Mouse (Mus musculus) telencephalon, adult 2 months (tissue): ENCODE data around the gene Cycs.
"Not testable (repeated sequence)": the region's sequence is repeated elsewhere in the genome, so short reads cannot be mapped to it uniquely, and the experiment has no call there.

Source experiments
- DNase-seq: peaks from one replicate; pipeline ENCODE4 v3.0.0-alpha.2; 2011; ENCODE audit warnings: low read depth, low spot score

Cycs gene

DNA sequence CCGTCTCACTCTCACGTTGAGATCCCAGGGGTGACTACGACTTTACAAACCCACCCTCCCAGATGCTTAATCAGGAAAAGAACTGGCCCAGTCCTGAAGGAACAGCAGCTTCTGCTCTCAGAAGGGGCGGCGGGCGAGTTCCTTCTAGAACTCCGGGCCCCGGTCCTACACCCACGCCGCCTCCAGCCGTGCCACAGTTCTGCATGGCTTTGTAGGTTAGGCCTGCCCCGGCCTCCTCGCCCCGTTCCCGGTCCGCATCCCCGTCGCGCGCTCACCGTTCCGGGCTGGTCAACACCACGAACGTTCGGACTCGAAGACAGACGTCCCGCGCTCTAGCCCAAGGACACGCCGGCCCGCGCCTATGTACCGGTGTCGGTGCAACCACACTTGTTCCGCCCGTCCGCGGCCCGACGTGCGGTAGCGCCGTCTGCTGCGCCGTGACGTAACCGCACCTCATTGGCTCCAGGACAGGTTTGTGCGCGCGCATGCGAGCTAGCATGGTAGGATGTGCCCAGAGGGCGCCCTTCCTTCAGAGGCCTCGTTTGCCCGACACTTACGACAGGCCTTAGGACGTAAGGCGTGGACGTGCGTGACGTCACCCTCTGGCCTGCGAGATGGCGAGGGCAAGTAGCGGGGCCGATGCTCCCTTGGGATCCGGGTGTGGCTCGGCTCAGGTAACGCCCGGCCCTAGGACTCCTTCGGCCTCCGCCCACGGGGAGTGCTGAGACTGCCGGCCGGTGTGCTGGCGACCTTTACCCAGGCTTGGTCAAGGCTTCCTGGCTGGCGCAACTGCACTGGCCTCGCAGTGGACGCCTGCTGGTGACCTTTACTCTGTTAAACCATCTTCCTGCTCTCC, at the start of gene Cycs:
Gene Cycs (minus strand): TSS at position 398 of the 856 bp plus-strand sequence.
- peak; percentile 99 for DNase-seq

DNA sequence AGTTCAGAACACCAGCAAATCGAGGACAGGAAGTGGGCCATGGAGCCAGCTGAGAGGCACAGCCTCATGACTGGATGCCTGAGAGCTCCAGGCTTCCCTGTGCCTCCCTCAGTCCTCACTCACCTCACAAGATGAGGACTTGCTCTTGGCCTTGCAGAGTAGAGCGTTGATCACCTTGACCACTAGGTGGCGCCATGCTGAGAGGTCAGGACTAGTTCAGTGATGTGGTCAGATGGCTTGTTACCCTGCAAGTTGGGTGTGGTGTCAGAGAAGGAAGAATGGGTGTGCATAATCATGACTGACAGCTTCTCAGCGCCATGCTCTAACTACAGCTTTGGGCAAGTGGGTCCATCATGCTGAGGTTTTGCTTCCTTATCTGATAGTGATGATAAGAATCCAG, 35.3 kb upstream of the Cycs start:
- no peak for DNase-seq

DNA sequence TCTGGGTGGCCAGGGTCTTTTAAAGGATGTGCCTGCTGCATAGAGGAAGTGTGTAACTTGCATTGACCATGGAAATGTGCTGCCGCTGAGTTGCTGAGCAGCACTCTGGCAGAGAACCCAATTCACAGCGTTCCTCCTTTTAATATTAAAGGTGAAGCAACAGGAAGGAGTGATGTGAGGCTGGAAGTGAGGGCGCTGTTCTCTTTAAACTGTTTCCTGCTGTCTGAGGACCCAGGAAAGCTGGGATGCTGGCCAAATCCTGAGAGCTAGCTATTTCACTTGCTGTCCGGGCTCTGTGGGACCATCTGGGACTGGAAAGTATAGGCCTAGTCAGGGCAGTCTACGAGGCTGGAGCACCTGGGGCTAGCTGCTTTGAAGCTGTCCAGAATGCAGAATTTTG, 32.2 kb upstream of the Cycs start:
- DNase-seq: no peak

DNA sequence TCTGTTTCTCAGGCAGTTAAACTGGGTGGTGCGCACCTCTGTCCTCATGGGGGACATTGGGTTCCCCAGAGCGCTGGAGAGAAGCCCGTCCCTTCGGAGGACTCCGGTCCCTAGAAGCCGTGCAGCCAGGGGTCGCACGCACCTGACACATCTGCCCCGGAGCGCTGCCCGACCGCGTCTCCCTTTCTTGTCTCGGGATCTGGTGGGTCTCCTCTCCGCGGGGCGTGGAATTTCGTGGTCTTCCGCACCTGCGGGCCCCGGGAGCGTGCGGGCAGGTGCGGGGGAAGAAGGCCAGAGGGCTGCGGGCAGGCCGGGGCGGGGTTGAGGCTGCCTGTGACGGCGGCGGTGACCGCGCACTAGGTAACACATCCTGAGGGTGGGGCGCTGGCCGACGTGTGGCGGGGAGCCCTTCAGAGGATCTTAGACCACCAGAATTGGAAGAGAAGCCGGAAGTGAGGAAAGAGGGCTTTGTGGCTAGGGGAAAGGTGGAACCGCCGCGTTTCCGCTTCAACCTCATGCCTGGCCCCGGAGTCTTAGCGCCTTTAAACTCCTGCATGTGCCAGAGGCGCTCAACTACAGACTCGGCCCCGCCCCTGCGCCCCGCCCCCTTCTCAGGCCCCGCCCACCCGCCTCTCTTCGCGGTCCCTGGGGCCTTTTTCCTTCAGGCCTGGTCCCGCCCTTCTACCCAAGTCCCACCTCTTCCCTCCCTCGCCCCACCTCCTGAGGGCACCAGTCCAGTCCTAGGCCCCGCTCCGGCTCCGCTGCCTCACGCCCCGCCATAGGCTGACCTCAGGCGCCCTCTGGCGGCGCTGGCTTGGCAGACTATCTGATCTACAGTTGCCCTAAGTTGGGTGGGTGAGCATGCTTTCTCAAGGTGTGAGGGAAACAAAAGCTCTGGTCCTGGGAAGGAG, 30.2 kb upstream of the Cycs start, which contains the start of gene 4921507P07Rik:
Gene 4921507P07Rik (minus strand): TSS at position 332 of the 911 bp plus-strand sequence.
- peak; percentile 86 for DNase-seq

DNA sequence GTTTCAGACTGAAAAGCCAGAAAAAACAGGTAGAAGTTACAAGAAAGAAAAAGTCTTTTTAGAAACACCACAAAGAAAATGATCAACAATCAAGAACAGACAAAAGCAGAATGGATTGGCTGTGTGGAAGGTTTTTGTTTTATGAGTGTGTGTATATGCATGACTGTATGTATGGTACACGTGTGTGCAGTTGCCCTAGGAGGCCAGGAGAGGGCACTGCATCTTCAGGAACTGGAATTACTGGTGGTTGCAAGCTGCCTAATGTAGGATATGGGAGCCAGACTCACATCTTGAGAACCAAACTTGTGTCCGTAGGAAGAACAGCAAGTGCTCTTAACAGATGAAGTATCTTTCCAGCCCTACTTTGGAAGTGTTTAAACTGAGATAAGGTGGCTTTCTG, 28.0 kb upstream of the Cycs start:
- no peak for DNase-seq

DNA sequence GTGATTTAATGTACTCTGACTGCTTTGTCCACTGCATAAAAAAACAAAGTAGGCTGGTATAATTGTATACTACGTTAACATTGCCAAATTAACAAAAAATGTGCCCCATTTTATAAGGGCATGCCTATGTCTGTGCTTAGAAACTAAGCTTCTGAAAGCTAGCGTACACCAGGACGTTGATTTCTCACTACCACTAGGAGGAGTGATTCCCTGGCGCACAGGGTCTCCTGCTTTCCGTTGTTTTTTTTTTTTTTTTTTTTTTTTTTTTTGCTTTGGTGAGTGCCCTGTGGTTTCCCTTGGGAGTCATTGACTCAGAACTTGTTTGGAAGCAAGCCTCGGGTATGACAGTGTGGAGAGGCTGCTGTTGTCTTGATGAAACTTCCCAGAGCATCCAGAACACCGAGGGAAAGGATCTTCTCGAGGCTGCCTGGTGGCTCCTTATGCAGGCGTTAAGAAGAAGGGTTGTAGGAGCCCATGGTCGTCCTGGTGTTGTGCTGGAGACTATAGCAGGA, 27.1 kb upstream of the Cycs start:
- no peak for DNase-seq

DNA sequence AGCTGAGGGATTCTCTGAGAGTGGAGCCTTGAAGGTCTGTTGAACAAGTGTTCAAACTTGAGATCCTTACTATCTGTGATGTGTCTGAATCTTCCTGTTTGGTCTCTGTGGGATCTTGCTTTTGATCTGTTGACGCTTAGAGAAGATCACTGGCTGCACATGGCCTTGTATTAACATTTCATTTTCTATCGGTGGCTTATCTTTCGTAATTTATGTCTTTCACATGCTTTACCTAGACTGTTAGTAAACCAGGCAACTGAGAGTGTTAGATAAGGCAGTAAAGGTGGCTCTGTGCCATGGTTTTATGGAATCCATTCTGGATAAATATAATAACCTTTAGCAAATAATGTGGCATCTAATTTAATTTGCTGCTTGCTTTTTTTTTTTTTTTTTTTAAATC, 23.9 kb upstream of the Cycs start:
- DNase-seq: no peak

DNA sequence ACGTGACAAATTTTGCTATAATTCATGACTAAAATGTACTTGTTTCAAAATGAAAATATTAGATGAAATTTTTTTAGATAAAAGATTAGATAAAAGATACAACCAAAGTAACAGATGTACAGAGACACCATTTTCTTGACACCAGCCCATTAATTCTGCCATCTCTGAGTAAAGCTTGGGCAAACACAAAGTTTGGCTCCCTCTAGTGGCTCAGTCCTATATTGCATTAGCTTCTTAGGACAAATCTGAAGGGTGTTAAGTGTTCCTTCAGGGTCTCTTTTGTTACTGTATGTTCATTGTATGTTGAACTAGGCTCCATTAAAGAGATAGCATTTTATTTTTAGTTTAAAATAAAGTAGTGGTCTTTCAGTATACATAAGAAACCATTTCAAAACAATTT, 21.9 kb upstream of the Cycs start:
- DNase-seq: peak; percentile 61

DNA sequence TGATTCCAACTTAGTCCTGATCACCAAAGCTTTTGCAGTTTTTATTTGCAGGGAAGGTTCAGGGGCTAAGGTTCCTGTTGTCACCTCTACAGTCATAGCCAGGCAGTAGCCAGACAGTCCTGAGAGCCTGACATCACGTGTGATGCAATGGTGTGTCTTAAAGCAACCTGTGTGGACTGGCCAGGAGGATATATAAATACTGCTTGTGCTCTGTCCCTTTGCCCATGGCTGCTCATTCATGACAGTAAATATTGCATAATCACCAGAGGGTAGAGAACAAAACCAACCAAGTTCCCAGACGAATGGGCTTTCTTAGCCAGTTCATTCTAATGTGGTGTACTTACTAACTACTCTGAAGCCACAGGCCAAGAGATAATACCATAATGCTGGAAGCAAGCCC, 21.1 kb upstream of the Cycs start:
- no peak for DNase-seq

DNA sequence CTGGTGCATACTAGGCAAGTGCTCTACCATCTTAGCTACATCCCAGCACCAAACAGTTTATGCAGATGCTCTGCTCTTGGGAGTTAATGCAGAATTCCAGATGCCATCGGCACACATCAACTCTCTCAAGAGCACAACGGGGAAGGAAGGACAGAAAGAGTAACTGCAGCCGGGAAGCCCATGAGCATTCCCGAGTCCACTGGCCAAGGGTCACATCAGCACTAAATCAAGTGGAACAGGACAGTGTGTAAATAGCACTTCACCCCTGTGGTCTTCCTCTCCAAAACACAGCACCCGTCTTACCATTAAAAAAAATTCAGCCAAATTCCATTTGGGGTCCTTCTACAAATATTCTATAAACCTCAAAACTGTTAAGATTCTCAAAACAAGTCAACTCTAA, 20.0 kb upstream of the Cycs start:
- DNase-seq: no peak

DNA sequence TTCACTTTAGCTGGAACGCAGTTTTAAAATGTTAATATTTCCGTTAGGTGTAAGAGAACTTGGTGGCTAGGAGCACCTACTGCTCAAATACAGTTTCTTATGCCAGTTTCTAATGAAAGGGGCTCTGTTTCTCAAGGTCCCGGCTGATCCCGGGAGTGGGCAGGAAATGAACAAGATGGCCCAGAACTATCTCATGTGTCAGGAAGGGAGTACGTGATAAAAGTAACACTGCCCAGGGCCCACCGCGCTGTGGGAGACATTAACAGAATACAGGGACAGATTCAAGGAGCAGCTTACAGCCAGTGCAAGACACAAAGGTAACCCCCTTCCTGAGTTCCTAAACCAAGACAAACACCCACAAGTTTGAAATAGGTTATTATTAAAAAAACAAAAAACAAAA, 19.4 kb upstream of the Cycs start:
- no peak for DNase-seq

DNA sequence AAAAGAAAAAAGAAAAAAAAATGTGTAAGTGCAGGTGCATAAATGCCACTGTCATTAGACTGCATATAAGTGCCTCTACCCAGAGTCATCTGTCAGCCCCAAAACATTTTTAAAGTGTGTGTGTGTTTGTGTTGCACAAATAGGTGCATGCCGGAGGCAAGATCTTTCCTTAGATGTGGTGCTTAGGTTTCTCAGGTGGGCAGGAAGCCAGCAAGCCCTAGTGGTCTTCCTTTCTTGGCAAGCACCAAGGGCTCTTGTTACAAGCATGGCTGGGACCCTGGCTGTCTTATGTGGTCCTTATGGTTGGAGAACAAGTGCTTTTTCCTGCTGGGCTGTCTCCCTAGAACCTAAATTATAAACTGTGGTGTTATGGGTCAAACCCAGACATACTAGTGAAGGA, 5.3 kb upstream of the Cycs start:
- no peak for DNase-seq

DNA sequence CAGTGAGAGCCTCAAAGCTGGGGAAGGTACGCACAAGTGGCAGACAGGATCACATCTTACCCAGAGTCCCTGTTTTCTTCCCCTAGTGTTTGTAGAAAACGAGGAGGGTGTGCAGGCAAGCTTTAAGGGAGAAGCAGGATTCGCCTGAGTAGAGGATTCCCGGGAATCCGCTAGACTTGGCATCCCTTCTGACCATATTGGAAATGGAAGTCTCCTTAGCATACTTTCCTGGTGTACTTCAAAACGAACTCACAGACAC, 588 bp upstream of the Cycs start:
- DNase-seq: no peak

DNA sequence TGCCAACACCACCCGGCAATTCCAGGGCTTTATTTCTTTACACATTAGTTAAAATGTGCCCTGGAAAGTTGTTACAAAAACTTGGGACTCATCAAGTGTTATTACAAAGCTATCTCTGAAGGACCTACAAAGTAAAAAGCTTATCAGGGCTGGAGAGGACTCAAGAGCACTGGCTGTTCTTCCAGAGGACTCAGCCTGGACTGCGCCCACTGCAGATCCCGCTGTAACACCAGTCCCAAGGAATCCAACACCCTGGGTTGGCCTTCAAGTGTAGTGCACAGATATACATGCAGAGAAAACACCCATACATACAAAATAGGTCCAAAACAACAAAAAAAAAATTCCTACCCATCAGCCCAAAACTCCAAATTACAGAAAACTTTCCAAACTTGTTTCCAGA, 2.7 kb downstream of the Cycs start:
- no peak for DNase-seq

DNA sequence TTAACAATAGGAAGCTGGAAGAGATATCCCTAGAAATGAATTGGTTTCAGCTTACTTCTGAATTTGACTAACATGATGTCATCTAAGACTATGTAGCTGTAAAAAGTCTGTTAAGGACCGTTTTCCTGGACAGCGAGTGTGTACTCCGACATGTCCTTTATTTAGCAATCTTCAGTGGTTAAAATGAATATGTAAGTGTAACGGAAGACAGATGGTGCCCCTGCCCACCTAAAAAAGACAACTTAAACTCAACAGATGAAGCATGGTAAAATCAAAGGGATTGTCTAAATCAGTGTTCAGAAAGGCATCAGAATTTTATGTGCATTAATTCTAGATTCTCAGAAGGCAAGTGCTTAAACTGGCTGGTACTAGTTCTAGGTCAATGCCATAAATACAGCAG, 3.9 kb downstream of the Cycs start:
- DNase-seq: peak; percentile 64

DNA sequence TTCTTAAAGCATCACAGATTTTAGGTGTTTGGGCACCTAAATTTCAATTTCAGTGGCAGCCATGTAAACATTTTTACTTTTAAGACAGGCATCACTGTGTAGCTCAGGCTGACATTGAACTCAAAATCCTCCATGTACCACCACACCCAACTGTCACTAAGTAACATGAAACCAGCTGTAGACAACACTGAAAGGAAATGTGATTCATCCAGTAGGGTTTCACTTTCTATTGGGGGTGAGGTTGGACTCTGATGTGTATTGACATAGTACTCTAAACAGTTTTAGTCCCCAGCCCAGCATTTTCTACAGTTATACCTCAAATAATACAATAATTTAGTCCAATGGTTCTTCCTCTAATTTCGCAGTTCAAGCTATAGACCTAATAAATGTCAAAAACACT, 5.6 kb downstream of the Cycs start:
- DNase-seq: no peak

DNA sequence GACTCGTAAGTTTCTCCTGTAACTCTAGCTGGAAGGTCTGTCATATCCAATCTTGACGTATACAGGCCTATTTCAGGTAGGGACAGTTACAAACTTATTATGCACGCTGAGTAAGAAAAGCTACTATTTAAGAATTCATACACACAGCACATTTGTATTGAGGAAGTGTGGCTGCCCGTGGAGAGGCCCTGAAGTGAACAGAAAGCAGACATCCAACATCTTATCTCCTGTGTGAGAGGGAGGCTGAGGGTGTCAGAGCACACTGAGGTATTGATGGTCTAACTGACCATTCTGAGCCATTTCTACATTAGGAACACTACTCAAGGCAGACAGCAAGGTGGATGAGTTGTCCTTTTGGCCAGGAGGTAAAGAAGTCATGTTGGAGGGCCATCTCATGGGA, 7.5 kb downstream of the Cycs start:
- no peak for DNase-seq

DNA sequence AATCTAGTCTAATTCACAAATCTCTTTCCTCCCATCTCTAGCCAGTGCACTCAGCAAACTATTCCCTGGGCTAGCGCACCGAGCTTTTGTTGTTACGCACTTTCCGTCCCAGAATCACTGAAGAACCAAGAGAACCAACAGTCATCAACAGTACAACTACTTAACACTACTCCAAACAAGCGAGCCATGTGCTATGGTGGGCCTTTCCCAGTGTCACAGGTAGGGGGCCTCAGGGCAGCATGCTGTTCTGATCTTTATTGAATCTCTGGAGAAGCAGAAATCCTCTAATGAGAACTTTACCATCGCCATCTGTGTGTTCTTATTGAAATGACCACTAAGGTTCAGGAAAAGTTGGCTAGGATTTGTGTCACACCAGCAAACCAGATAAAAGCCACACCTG, 8.8 kb downstream of the Cycs start:
- DNase-seq: no peak

DNA sequence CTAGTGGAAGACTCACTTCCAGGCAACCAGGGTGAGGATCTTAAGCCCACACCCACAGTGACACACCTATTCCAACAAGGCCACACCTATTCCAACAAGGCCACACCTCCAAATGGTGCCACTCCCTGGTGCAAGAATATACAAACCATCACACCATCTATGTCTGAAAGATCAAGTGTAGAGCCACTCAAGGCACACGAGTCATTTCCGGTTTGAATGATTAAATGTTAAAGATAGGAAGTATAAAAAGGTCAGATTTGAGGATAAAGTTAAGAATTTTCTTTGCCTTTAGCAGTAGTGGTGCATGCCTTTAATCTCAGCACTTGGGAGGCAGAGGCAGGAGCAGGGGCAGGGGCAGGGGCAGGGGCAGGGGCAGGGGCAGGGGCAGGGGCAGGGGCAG, 12.1 kb downstream of the Cycs start:
- DNase-seq: not testable (repeated sequence)

DNA sequence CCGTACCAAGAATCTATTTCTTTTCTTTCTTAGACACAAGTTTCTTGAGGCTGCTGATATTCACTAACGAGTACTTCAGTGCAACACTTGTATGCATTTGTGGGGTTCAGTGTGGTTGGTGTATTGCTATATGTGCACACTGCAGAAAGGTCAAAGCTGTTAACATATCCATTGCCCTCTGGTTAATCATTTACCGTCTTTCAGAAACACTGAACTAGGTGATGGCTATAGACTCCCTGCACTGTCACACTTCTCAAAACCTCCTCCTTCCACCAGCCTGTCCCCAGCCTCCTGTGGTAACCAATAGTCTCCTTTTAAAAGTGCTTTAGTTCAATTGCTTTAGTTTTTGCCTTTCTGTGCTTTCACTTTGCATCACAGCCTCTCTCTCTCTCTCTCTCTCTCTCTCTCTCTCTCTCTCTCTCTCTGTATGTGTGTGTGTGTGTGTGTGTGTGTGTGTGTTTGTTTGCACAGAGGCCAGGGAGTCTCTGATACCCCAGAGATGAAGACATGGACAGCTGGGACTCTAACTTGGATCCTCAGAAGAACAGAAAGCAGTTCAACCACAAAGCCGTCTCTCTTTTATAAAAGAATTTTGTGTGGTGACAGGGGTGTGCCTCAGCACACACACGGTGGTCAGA, 13.3 kb downstream of the Cycs start:
- DNase-seq: no peak

DNA sequence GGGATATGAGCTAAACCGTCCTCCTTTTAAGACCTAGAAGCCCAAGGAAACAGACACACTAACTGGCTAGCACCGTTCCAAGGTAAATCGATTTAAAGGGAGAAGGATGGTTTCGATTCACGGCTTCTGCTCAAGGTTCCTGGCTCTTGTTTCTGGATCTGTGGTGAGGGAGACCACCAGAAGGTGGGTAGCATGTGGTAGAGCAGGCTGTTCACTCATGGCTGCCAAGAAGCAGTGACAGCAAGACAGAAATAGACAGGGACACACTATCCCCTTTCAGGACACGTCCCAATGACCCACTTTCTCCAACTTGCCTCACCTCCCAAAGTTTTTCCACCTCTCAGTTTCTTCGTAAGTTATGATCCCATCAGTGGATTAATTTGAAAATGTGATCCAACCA, 16.5 kb downstream of the Cycs start:
- no peak for DNase-seq

DNA sequence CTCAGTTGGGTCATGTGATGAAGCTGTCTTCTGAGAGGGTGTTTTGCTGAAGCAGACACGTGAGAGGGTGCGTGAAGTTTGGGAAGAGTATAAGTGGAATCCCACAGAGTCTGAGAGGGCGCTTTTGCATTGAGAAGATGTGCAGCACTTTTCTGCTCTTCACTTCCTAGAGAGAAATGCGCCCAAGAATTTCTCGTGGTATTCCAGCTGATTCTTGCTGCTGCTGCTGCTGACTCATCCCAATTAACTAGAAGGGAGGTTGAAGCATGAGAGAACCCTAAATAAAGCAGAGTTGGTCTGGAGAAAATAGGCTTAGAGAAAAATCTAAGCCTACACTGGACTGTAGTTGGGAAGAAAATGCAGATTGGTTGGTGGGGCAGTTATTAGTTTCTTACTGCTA, 17.3 kb downstream of the Cycs start:
- DNase-seq: peak; percentile 74
